In the genomic region with DNA sequence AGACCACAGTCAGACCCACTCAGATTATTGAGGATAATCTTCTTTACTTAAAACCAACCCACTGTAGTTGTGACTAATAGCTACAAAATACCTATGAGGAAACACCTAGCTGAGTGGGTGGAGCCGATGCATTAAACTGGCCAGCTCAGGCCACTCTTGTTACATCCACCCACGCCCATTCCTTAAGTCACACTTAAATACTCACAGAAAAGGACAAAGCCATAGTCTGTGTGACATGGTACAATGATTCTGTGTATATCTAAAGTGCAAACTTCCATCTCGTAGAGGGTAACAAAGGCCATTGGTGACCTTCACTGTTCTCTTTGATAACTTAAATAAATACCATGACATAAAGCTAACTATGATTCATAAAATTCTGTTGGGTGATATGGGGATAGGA, we compare ENCODE assay signal across 24 mouse cellular contexts.
A peak's percentile ranks its signal among the peaks of the same experiment; 100 is the strongest.
DNase-seq lines count a peak whose midpoint lies in the region; ATAC-seq and TF ChIP-seq lines count a peak whose summit lies in the region.
"Had no signal": no experiment of that assay in that cellular context is flagged by ENCODE, and none has a peak within 500 bp of the region (broad histone marks: within the 10 kb centered on the region; RNA-seq: fewer than 3 reads in every experiment).

No protein-coding gene starts in this region.

- intact Hi-C loops in left cerebral cortex, adult 2 months (cut with DNase I), result no loop called here

- TF ChIP-seq CTCF in left cerebral cortex, adult 2 months (IDR thresholded peaks at IDR 0.05), result no peak

- WGBS in stomach, embryonic 15.5 days, result 74% methylated on average over 3 of the region's 3 CpGs
- 81% methylated on average over 3 of the region's 3 CpGs for WGBS in midbrain, embryonic 15.5 days

- no peak overlapping the region for H3K4me3 ChIP-seq in stomach, embryonic 15.5 days (replicated peaks)
- H3K4me3 ChIP-seq in midbrain, embryonic 15.5 days, result no peak overlapping the region
- H3K4me3 ChIP-seq in left cerebral cortex, adult 2 months, result no peak overlapping the region
- H3K4me3 ChIP-seq: embryonic facial prominence, embryonic 10.5 days; embryonic facial prominence, embryonic 13.5 days; erythroblast, embryonic 14.5 days; forebrain, embryonic 12.5 days; forebrain, embryonic 15.5 days; hindbrain, embryonic 12.5 days; hindbrain, embryonic 15.5 days had no signal

- H3K27ac ChIP-seq in stomach, embryonic 15.5 days, result no peak overlapping the region
- no peak overlapping the region for H3K27ac ChIP-seq in midbrain, embryonic 15.5 days
- H3K27ac ChIP-seq in left cerebral cortex, adult 2 months, result no peak overlapping the region
- H3K27ac ChIP-seq: embryonic facial prominence, embryonic 10.5 days; embryonic facial prominence, embryonic 13.5 days; forebrain, embryonic 12.5 days; forebrain, embryonic 15.5 days; hindbrain, embryonic 12.5 days; hindbrain, embryonic 15.5 days had no signal

- no peaks in the 10 kb centered on the region for H3K36me3 ChIP-seq in stomach, embryonic 15.5 days
- H3K36me3 ChIP-seq in midbrain, embryonic 15.5 days (replicated peaks), result no peaks in the 10 kb centered on the region
- H3K36me3 ChIP-seq: embryonic facial prominence, embryonic 10.5 days; embryonic facial prominence, embryonic 13.5 days; forebrain, embryonic 12.5 days; forebrain, embryonic 15.5 days; hindbrain, embryonic 12.5 days; hindbrain, embryonic 15.5 days had no signal

- peak; percentile 15 for DNase-seq in heart, adult 11 months
- DNase-seq in heart, adult 18-20 months, result no peak
- DNase-seq in testis, postnatal 10 days (ENCODE audit: low spot score), result peak; percentile 11
- DNase-seq in testis, postnatal 14 days (ENCODE audit: low spot score), result no peak
- no peak for DNase-seq in left cerebral cortex, adult 2 months (ENCODE audit: extremely low spot score in 1 of 2, low spot score in 2 of 2)
- DNase-seq: adrenal gland, postnatal 10 days; adrenal gland, postnatal 36 days; cerebellum, adult 11 months; cerebellum, adult 2 months; cerebellum, adult 9-11 months; cerebellum, postnatal 36 days; embryo, embryonic 11 days; gastrocnemius, postnatal 25 days had no signal

- H3K4me2 ChIP-seq in stomach, embryonic 15.5 days, result no peak overlapping the region
- no peak overlapping the region for H3K4me2 ChIP-seq in midbrain, embryonic 15.5 days
- H3K4me2 ChIP-seq: embryonic facial prominence, embryonic 13.5 days; forebrain, embryonic 12.5 days; forebrain, embryonic 15.5 days; heart, embryonic 11.5 days; hindbrain, embryonic 12.5 days; hindbrain, embryonic 15.5 days had no signal

- peak; percentile 88 for ATAC-seq in stomach, embryonic 15.5 days (ENCODE audit: insufficient read depth, low FRiP score, low read depth)
- ATAC-seq in midbrain, embryonic 15.5 days (replicated peaks), result no peak
- ATAC-seq: activated CD4-positive, CD25-positive, alpha-beta regulatory T cell, adult 4 months; forebrain, embryonic 15.5 days had no signal

- H3K9me3 ChIP-seq in stomach, embryonic 15.5 days, result no peaks in the 10 kb centered on the region
- no peaks in the 10 kb centered on the region for H3K9me3 ChIP-seq in midbrain, embryonic 15.5 days
- H3K9me3 ChIP-seq: embryonic facial prominence, embryonic 10.5 days; embryonic facial prominence, embryonic 13.5 days; forebrain, embryonic 12.5 days; forebrain, embryonic 15.5 days; hindbrain, embryonic 12.5 days; hindbrain, embryonic 15.5 days had no signal

- no peak overlapping the region for H3K9ac ChIP-seq in stomach, embryonic 15.5 days
- H3K9ac ChIP-seq in midbrain, embryonic 15.5 days, result no peak overlapping the region
- H3K9ac ChIP-seq: embryonic facial prominence, embryonic 13.5 days; forebrain, embryonic 12.5 days; forebrain, embryonic 15.5 days; hindbrain, embryonic 12.5 days; hindbrain, embryonic 15.5 days had no signal

- H3K4me1 ChIP-seq in stomach, embryonic 15.5 days, result peaks cover 7% of the 10 kb centered on the region; the same call in 1 of the 2 replicates
- peaks cover 11% of the 10 kb centered on the region for H3K4me1 ChIP-seq in midbrain, embryonic 15.5 days

- H3K27me3 ChIP-seq in stomach, embryonic 15.5 days (replicated peaks), result no peaks in the 10 kb centered on the region
- H3K27me3 ChIP-seq in midbrain, embryonic 15.5 days (replicated peaks), result no peaks in the 10 kb centered on the region
- H3K27me3 ChIP-seq: embryonic facial prominence, embryonic 13.5 days; forebrain, embryonic 12.5 days; forebrain, embryonic 15.5 days; hindbrain, embryonic 12.5 days; hindbrain, embryonic 15.5 days had no signal

Comparison
In these comparisons a context has a peak if more than half of its experiments do, and no peak if none do; other contexts are left out.
1. DNase-seq: peak in heart, adult 11 months (single experiment) and testis, postnatal 10 days (single experiment); none in heart, adult 18-20 months (0 of 2), testis, postnatal 14 days (single experiment) and left cerebral cortex, adult 2 months (0 of 2).